Mouse (Mus musculus) myocyte (in vitro differentiated cells): Measurements from ENCODE around the gene Rassf2. TPM values are rescaled to one million over a fixed set of nuclear protein-coding genes. Genes with fewer than 3 reads are reported as not detected.

Experiments
- H3K27me3 ChIP-seq: one replicate; pipeline ENCODE4 v1.6.1; 2011; ENCODE audit not compliant: control insufficient read depth, insufficient read depth, insufficient read length
- H3K36me3 ChIP-seq: one replicate; pipeline ENCODE4 v1.6.1; 2011; ENCODE audit not compliant: control insufficient read depth, insufficient read depth
- H3K4me2 ChIP-seq: one replicate; pipeline ENCODE4 v1.6.1; 2011; ENCODE audit warnings: low read depth, control low read depth
- H3K4me3 ChIP-seq: one replicate; pipeline ENCODE4 v1.5.1; 2011; ENCODE audit warnings: mild to moderate bottlenecking, control low read depth, moderate library complexity
- H3K79me2 ChIP-seq: one replicate; pipeline ENCODE4 v1.6.1; 2011; ENCODE audit not compliant: control insufficient read depth, insufficient read depth
- H3ac ChIP-seq: one replicate; pipeline ENCODE4 v1.6.1; 2011; ENCODE audit not compliant: control insufficient read depth, insufficient read length
- CEBPB ChIP-seq: IDR thresholded peaks from 2 replicates; pipeline ENCODE4 v1.6.1; 2011; ENCODE audit warnings: mild to moderate bottlenecking, moderate library complexity; ENCODE audit not compliant: poor library complexity, insufficient read depth, severe bottlenecking
- E2F4 ChIP-seq: IDR thresholded peaks from one replicate; pipeline ENCODE4 v1.6.1; 2011; ENCODE audit warnings: mild to moderate bottlenecking, control low read depth, moderate library complexity; ENCODE audit not compliant: insufficient read depth
- MAX ChIP-seq: IDR thresholded peaks from one replicate; pipeline ENCODE4 v1.6.1; 2011; ENCODE audit warnings: low read depth, mild to moderate bottlenecking, control low read depth
- MYOD1 ChIP-seq, 3 experiments: IDR thresholded peaks; one replicate each; pipeline ENCODE4 v1.6.1; 2011; ENCODE audit warnings: control low read depth in 2 of 3, low read depth in 2 of 3, mild to moderate bottlenecking in 2 of 3, moderate library complexity in 1 of 3; ENCODE audit not compliant: insufficient read length in 2 of 3, control insufficient read depth in 1 of 3
- MYOG ChIP-seq, 3 experiments: IDR thresholded peaks; one replicate each; pipeline ENCODE4 v1.6.1; 2011; ENCODE audit warnings: control low read depth in 2 of 3, low read depth in 2 of 3, mild to moderate bottlenecking in 2 of 3; ENCODE audit not compliant: insufficient read length in 2 of 3, control insufficient read depth in 1 of 3, insufficient read depth in 1 of 3
- POLR2A ChIP-seq: IDR thresholded peaks from one replicate; pipeline ENCODE4 v1.6.1; 2011; ENCODE audit warnings: low read depth, mild to moderate bottlenecking, control low read depth, moderate library complexity; ENCODE audit not compliant: insufficient read length
- POLR2AphosphoS2 ChIP-seq: IDR thresholded peaks from one replicate; pipeline ENCODE4 v1.6.1; 2011; ENCODE audit warnings: low read depth, control low read depth; ENCODE audit not compliant: insufficient read length
- REST ChIP-seq: IDR thresholded peaks from one replicate; pipeline ENCODE4 v1.6.1; 2011; ENCODE audit warnings: mild to moderate bottlenecking, control low read depth, moderate library complexity; ENCODE audit not compliant: insufficient read depth, insufficient read length
- SRF ChIP-seq: IDR thresholded peaks from one replicate; pipeline ENCODE4 v1.6.1; 2011; ENCODE audit warnings: low read depth; ENCODE audit not compliant: control insufficient read depth, insufficient read length
- TCF12 ChIP-seq: IDR thresholded peaks from one replicate; pipeline ENCODE4 v1.6.1; 2011; ENCODE audit warnings: mild to moderate bottlenecking, control low read depth; ENCODE audit not compliant: poor library complexity, insufficient read depth, severe bottlenecking
- TCF3 ChIP-seq: IDR thresholded peaks from one replicate; pipeline ENCODE4 v1.6.1; 2011; ENCODE audit warnings: low read depth, control low read depth; ENCODE audit not compliant: insufficient read length
- USF1 ChIP-seq: IDR thresholded peaks from one replicate; pipeline ENCODE4 v1.6.1; 2011; ENCODE audit warnings: low read depth, mild to moderate bottlenecking, control low read depth, moderate library complexity
- polyA plus RNA-seq: library from polyadenylated mRNA; unstranded; fragments of >200 nt; fragmentation: generic; extraction: Trizol; gene quantifications from one replicate; pipeline ENCODE4 v1.2.1, GENCODE M21; 2012; ENCODE audit warnings: missing spikeins

The Rassf2 gene
- polyA plus RNA-seq, 1 experiment: 8.4 TPM

DNA sequence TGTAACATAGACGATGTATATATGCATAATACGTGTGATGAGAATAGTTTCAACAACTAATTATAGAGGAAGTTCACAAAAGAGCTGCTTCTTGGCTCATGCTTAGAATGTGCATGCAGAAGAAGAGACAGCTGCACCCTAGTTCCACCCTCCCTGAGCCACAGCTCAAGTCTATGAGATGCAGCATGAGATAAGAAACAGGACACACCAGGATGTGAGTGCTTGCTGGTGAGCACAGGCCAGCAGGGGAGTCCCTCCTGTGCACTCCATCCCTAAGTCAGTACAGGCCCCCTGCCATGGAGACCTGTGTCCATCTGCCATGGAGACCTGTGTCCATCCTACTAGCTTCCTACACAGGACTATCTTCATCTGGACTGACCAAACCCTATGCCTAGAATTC is 59.5 kb downstream of the Rassf2 start:
- H3K4me3 ChIP-seq: no peak overlapping the region
- H3ac ChIP-seq: no peak overlapping the region
- H3K4me2 ChIP-seq: no peak overlapping the region
- H3K27me3 ChIP-seq: no peaks in the 10 kb centered on the region
- no peaks in the 10 kb centered on the region for H3K36me3 ChIP-seq
- H3K79me2 ChIP-seq: no peaks in the 10 kb centered on the region
- TF ChIP-seq MYOD1 (IDR thresholded peaks at IDR 0.05; ENCODE audit: control insufficient read depth in 1 of 3, insufficient read length in 2 of 3, low read depth in 2 of 3): peak in 1 of 3 experiments; percentile 15
- TF ChIP-seq REST: no peak
- no peak for TF ChIP-seq E2F4
- TF ChIP-seq USF1: no peak
- peak in 1 of 3 experiments; percentile 45 for TF ChIP-seq MYOG (IDR thresholded peaks at IDR 0.05; ENCODE audit: control insufficient read depth in 1 of 3, insufficient read depth in 1 of 3, insufficient read length in 2 of 3, low read depth in 2 of 3)

DNA sequence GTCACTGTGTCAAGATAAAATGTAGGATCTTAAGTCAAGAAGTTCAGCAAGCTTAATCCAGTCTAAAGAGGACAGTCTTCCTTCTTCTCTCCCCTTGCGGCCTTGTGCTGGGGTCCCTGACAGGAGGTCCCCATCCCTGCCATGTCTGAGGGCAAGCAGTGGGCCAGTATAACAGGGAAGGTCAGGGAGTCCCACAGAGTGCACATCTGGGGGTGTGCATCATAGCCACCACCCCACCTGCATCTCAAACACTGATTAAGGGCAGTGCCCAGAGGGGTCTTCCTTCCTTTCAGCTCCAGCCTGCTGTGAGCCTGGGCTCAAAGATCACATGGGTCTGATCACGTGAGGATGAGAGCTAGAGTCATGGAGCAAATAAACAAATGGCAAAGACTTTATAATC is 68.4 kb downstream of the Rassf2 start:
- no peak for TF ChIP-seq POLR2A
- no peak for TF ChIP-seq MAX
- no peak for TF ChIP-seq E2F4
- no peak for TF ChIP-seq CEBPB
- TF ChIP-seq SRF: no peak
- TF ChIP-seq TCF3: no peak
- no peak for TF ChIP-seq MYOD1 (IDR thresholded peaks at IDR 0.05; ENCODE audit: control insufficient read depth in 1 of 3, insufficient read length in 2 of 3, low read depth in 2 of 3)
- no peak for TF ChIP-seq TCF12
- no peak for TF ChIP-seq REST
- Histone ChIP-seq H3K4me2 (no peak overlapping the region), H3K4me3 (no peak overlapping the region)

DNA sequence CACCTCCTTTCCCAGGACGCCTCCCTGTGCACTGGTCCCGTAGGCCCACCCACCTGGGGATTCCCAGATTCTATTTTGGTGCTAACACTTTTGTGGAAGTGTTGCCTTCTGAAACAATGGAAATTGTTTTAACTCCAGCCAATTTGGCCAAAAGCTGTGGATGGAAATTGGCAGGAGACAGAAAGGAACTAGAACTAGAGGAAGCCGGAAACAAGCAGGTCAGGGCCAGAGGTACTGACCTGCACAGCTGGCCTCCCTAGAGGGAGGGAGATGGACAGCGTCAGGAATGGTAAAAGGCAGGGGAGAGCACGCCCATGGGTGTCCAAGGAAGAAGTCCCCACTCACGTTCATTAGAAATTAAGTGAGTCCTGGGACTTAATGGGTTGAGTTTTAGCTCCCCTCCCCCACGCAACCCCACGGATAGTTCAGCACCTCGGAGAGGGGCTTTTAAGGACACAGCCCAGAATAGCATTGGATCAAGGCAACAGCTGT is 72.3 kb downstream of the Rassf2 start:
- no peaks in the 10 kb centered on the region for H3K79me2 ChIP-seq
- no peak overlapping the region for H3K4me3 ChIP-seq
- no peak overlapping the region for H3ac ChIP-seq
- peaks cover 6% of the 10 kb centered on the region for H3K27me3 ChIP-seq
- no peaks in the 10 kb centered on the region for H3K36me3 ChIP-seq
- TF ChIP-seq REST: peak; percentile 44
- TF ChIP-seq POLR2A: no peak
- H3K4me2 ChIP-seq: no peak overlapping the region

More for the DNA sequence above, 68.4 kb downstream of the Rassf2 start:
- H3ac ChIP-seq: no peak overlapping the region
- H3K36me3 ChIP-seq: no peaks in the 10 kb centered on the region
- H3K79me2 ChIP-seq: no peaks in the 10 kb centered on the region
- H3K27me3 ChIP-seq: peaks cover 6% of the 10 kb centered on the region

DNA sequence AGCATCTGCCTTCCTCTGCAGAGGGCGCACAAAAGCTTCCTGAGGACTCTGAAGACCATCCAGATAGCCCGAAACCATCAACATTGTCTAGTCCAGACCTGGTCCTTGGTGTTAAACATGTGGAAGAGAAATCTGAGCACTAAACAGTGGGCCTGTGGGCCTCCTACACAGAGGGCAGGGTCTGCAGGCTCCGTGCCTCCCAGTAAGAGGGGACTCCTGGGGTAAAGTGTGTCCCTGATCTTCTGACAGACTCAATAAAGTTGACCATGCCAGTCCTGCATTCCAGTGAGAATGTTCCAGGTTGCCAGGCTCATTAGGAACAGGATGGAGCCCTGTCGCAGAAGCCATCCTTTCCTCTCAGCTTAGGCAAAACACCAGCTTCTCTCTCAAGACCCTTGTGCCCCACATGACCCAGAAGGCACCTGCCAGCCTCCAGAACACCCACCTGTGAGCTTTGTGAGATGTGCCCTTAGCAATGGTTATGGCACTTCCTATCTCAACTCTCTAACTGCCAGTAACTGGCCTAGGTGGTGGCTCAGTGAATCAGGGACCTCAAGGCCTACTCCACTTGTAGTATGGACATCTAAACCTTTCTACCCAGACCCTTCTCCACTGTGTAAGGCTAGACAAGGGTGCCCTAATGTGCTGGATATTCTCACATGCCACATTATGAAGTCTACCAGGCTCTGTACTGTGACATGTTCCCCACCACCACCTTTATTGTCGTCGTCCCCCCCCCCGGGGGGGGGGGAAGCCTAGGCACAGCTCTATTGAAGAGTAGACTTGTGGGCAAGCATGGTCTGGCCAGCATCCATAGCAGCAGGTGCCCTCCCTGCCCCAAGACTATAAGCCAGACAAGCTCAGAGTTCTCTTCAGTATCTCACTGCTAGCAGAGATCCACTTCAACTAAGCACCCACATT is 73.5 kb downstream of the Rassf2 start:
- no peak overlapping the region for H3ac ChIP-seq
- TF ChIP-seq REST (no peak), TCF12 (no peak), MYOG (IDR thresholded peaks at IDR 0.05; ENCODE audit: control insufficient read depth in 1 of 3, insufficient read depth in 1 of 3, insufficient read length in 2 of 3, low read depth in 2 of 3) (no peak), POLR2AphosphoS2 (no peak), TCF3 (no peak), USF1 (no peak), MYOD1 (IDR thresholded peaks at IDR 0.05; ENCODE audit: control insufficient read depth in 1 of 3, insufficient read length in 2 of 3, low read depth in 2 of 3) (no peak), CEBPB (no peak), POLR2A (no peak), E2F4 (no peak), SRF (no peak), MAX (no peak)
- H3K4me2 ChIP-seq: no peak overlapping the region
- H3K79me2 ChIP-seq: no peaks in the 10 kb centered on the region
- no peak overlapping the region for H3K4me3 ChIP-seq
- H3K27me3 ChIP-seq: peaks cover 6% of the 10 kb centered on the region
- no peaks in the 10 kb centered on the region for H3K36me3 ChIP-seq

DNA sequence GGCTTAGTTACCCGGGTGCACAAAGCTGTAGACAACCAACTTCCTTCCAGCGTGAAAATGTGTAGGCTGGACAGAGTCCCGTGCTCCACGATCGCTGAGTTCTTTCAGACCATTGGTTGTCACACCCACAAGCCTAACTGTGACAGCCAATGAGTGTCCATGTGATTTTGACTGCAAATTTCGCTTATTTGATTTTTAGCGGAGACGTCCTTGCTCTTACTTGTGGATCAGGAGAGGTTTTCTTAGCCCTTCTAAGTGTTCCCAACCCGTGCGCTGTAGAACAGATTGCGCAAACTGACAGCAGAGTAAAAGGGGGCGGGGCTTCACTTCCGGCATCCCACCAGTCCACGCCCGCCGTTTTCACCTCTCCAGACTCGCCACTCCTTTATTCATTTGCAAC is 74.8 kb downstream of the Rassf2 start:
- Histone ChIP-seq H3K79me2 (no peaks in the 10 kb centered on the region), H3K4me2 (peak overlapping the region; percentile 34), H3K4me3 (no peak overlapping the region), H3ac (no peak overlapping the region), H3K36me3 (no peaks in the 10 kb centered on the region), H3K27me3 (peaks cover 6% of the 10 kb centered on the region)
- no peak for TF ChIP-seq SRF
